Mouse (Mus musculus): ENCODE data around the gene Ak5.
A peak's percentile ranks its signal among the peaks of the same experiment; 100 is the strongest.
"Not testable (repeated sequence)": the region's sequence is repeated elsewhere in the genome, so short reads cannot be mapped to it uniquely, and the experiment has no call there.

Gene Ak5

GRCm38 (mm10) chr3:152475278-152475669, 192.9 kb downstream of the Ak5 start:
- DNase-seq (ENCODE audit: low read depth, low spot score) = no peak

- peak; percentile 51 for DNase-seq (ENCODE audit: low read depth, low spot score)
These were observed 193.4 kb downstream of the Ak5 start for GRCm38 (mm10) chr3:152474582-152475277.

GRCm38 (mm10) chr3:152472676-152473075, 195.5 kb downstream of the Ak5 start:
- DNase-seq (ENCODE audit: low read depth, low spot score) = no peak

- DNase-seq (ENCODE audit: low read depth, low spot score) = no peak
These were observed 197.8 kb downstream of the Ak5 start for GRCm38 (mm10) chr3:152470347-152470746.

GRCm38 (mm10) chr3:152469423-152470200, 198.5 kb downstream of the Ak5 start:
- no peak for DNase-seq (ENCODE audit: low read depth, low spot score)

GRCm38 (mm10) chr3:152468569-152469041, 199.6 kb downstream of the Ak5 start:
- no peak for DNase-seq (ENCODE audit: low read depth, low spot score)

GRCm38 (mm10) chr3:152468032-152468431, 200.1 kb downstream of the Ak5 start:
- DNase-seq (ENCODE audit: low read depth, low spot score) = no peak

- DNase-seq (ENCODE audit: low read depth, low spot score) = no peak
These were observed 200.8 kb downstream of the Ak5 start for GRCm38 (mm10) chr3:152467312-152467711.

- no peak for DNase-seq (ENCODE audit: low read depth, low spot score)
These were observed 201.3 kb downstream of the Ak5 start for GRCm38 (mm10) chr3:152466849-152467248.

- DNase-seq (ENCODE audit: low read depth, low spot score) = no peak
These were observed 202.8 kb downstream of the Ak5 start for GRCm38 (mm10) chr3:152465338-152465737.

- no peak for DNase-seq (ENCODE audit: low read depth, low spot score)
These were observed 203.7 kb downstream of the Ak5 start for GRCm38 (mm10) chr3:152464462-152464861.

- no peak for DNase-seq (ENCODE audit: low read depth, low spot score)
These were observed 205.3 kb downstream of the Ak5 start for GRCm38 (mm10) chr3:152462900-152463299.

GRCm38 (mm10) chr3:152462038-152462547, 206.1 kb downstream of the Ak5 start:
- no peak for DNase-seq (ENCODE audit: low read depth, low spot score)

- DNase-seq (ENCODE audit: low read depth, low spot score) = no peak
These were observed 207.4 kb downstream of the Ak5 start for GRCm38 (mm10) chr3:152460802-152461201.

- DNase-seq (ENCODE audit: low read depth, low spot score) = not testable (repeated sequence)
These were observed 209.3 kb downstream of the Ak5 start for GRCm38 (mm10) chr3:152458875-152459274.

- no peak for DNase-seq (ENCODE audit: low read depth, low spot score)
These were observed 210.7 kb downstream of the Ak5 start for GRCm38 (mm10) chr3:152457308-152458035.

- DNase-seq (ENCODE audit: low read depth, low spot score) = no peak
These were observed 215.0 kb downstream of the Ak5 start for GRCm38 (mm10) chr3:152453163-152453562.

- no peak for DNase-seq (ENCODE audit: low read depth, low spot score)
These were observed 221.2 kb downstream of the Ak5 start for GRCm38 (mm10) chr3:152446966-152447365.

GRCm38 (mm10) chr3:152444114-152444513, 224.0 kb downstream of the Ak5 start:
- no peak for DNase-seq (ENCODE audit: low read depth, low spot score)

- DNase-seq (ENCODE audit: low read depth, low spot score) = no peak
These were observed 225.4 kb downstream of the Ak5 start for GRCm38 (mm10) chr3:152442795-152443194.

- DNase-seq (ENCODE audit: low read depth, low spot score) = no peak
These were observed 230.1 kb downstream of the Ak5 start for GRCm38 (mm10) chr3:152438068-152438467.

GRCm38 (mm10) chr3:152435590-152435989, 232.6 kb downstream of the Ak5 start:
- no peak for DNase-seq (ENCODE audit: low read depth, low spot score)
